Mouse (Mus musculus): ENCODE measurements around the gene Galnt9. TPM values are rescaled to one million over a fixed set of nuclear protein-coding genes. Genes with fewer than 3 reads are reported as not detected.

The Galnt9 gene
- polyA plus RNA-seq, 1 experiment from 2014 or later, result 19.4 TPM

GRCm38 (mm10) chr5:110544691-110545069 lies 525 bp downstream of the Galnt9 start:
- ATAC-seq (ENCODE audit: low FRiP score, low TSS enrichment), result peak; percentile 34; the same call in 1 of the 2 replicates
- peaks cover 9% of the 10 kb centered on the region; the same call in 1 of the 2 replicates for H3K4me1 ChIP-seq (ENCODE audit: control insufficient read depth, insufficient read depth, low read length)
- 2% methylated on average over 24 of the region's 24 CpGs for WGBS
- H3K9ac ChIP-seq (replicated peaks; ENCODE audit: low read length), result peak overlapping the region; percentile 68
- DNase-seq, result no peak
- H3K27ac ChIP-seq (replicated peaks; ENCODE audit: low read depth, low read length), result peak overlapping the region; percentile 67; the same call in 1 of the 2 replicates
- peak overlapping the region; percentile 52 for H3K4me3 ChIP-seq (replicated peaks; ENCODE audit: low read depth, low read length)
- peaks cover 28% of the 10 kb centered on the region for H3K27me3 ChIP-seq (ENCODE audit: control insufficient read depth, insufficient read depth, low read length)
- H3K9me3 ChIP-seq (ENCODE audit: control insufficient read depth, low read length), result no peaks in the 10 kb centered on the region
- no peaks in the 10 kb centered on the region for H3K36me3 ChIP-seq (ENCODE audit: control insufficient read depth, insufficient read depth, low read length)
- peak overlapping the region; percentile 63 for H3K4me2 ChIP-seq (ENCODE audit: low read length)

GRCm38 (mm10) chr5:110545311-110545710 lies 1.2 kb downstream of the Galnt9 start:
- Histone ChIP-seq H3K9ac (replicated peaks; ENCODE audit: low read length) (peak overlapping the region; percentile 68), H3K4me1 (ENCODE audit: control insufficient read depth, insufficient read depth, low read length) (peaks cover 9% of the 10 kb centered on the region; the same call in 1 of the 2 replicates), H3K27ac (replicated peaks; ENCODE audit: low read depth, low read length) (no peak overlapping the region), H3K4me3 (replicated peaks; ENCODE audit: low read depth, low read length) (peak overlapping the region; percentile 52), H3K9me3 (ENCODE audit: control insufficient read depth, low read length) (no peaks in the 10 kb centered on the region), H3K36me3 (ENCODE audit: control insufficient read depth, insufficient read depth, low read length) (no peaks in the 10 kb centered on the region), H3K4me2 (ENCODE audit: low read length) (peak overlapping the region; percentile 63), H3K27me3 (ENCODE audit: control insufficient read depth, insufficient read depth, low read length) (peaks cover 28% of the 10 kb centered on the region)
- WGBS, result 82% methylated on average over 7 of the region's 7 CpGs
- no peak for ATAC-seq (ENCODE audit: low FRiP score, low TSS enrichment)
- DNase-seq, result no peak

GRCm38 (mm10) chr5:110546136-110546535 lies 2.0 kb downstream of the Galnt9 start:
- peak overlapping the region; percentile 52; the same call in 1 of the 2 replicates for H3K4me3 ChIP-seq (replicated peaks; ENCODE audit: low read depth, low read length)
- no peaks in the 10 kb centered on the region for H3K36me3 ChIP-seq (ENCODE audit: control insufficient read depth, insufficient read depth, low read length)
- no peak for DNase-seq
- ATAC-seq (ENCODE audit: low FRiP score, low TSS enrichment), result no peak
- WGBS, result 86% methylated on average over 11 of the region's 11 CpGs
- no peak overlapping the region; the same call in 1 of the 2 replicates for H3K9ac ChIP-seq (replicated peaks; ENCODE audit: low read length)
- peak overlapping the region; percentile 63 for H3K4me2 ChIP-seq (ENCODE audit: low read length)
- no peaks in the 10 kb centered on the region for H3K9me3 ChIP-seq (ENCODE audit: control insufficient read depth, low read length)
- H3K27me3 ChIP-seq (ENCODE audit: control insufficient read depth, insufficient read depth, low read length), result peaks cover 28% of the 10 kb centered on the region
- H3K4me1 ChIP-seq (ENCODE audit: control insufficient read depth, insufficient read depth, low read length), result peaks cover 9% of the 10 kb centered on the region; the same call in 1 of the 2 replicates
- H3K27ac ChIP-seq (replicated peaks; ENCODE audit: low read depth, low read length), result no peak overlapping the region

GRCm38 (mm10) chr5:110546726-110547406 lies 2.7 kb downstream of the Galnt9 start:
- ATAC-seq (ENCODE audit: low FRiP score, low TSS enrichment) (no peak), DNase-seq (no peak)
- no peaks in the 10 kb centered on the region for H3K36me3 ChIP-seq (ENCODE audit: control insufficient read depth, insufficient read depth, low read length)
- H3K4me3 ChIP-seq (replicated peaks; ENCODE audit: low read depth, low read length), result no peak overlapping the region
- H3K9me3 ChIP-seq (ENCODE audit: control insufficient read depth, low read length), result no peaks in the 10 kb centered on the region
- no peak overlapping the region for H3K27ac ChIP-seq (replicated peaks; ENCODE audit: low read depth, low read length)
- H3K27me3 ChIP-seq (ENCODE audit: control insufficient read depth, insufficient read depth, low read length), result peaks cover 28% of the 10 kb centered on the region
- peaks cover 9% of the 10 kb centered on the region; the same call in 1 of the 2 replicates for H3K4me1 ChIP-seq (ENCODE audit: control insufficient read depth, insufficient read depth, low read length)
- no peak overlapping the region for H3K9ac ChIP-seq (replicated peaks; ENCODE audit: low read length)
- WGBS, result 77% methylated on average over 5 of the region's 5 CpGs
- peak overlapping the region; percentile 63; the same call in 1 of the 2 replicates for H3K4me2 ChIP-seq (ENCODE audit: low read length)

- Histone ChIP-seq H3K27ac (replicated peaks; ENCODE audit: low read depth, low read length) (no peak overlapping the region), H3K9ac (replicated peaks; ENCODE audit: low read length) (no peak overlapping the region), H3K4me1 (ENCODE audit: control insufficient read depth, insufficient read depth, low read length) (peaks cover 9% of the 10 kb centered on the region; the same call in 1 of the 2 replicates), H3K4me2 (ENCODE audit: low read length) (no peak overlapping the region), H3K36me3 (ENCODE audit: control insufficient read depth, insufficient read depth, low read length) (no peaks in the 10 kb centered on the region), H3K9me3 (ENCODE audit: control insufficient read depth, low read length) (no peaks in the 10 kb centered on the region), H3K27me3 (ENCODE audit: control insufficient read depth, insufficient read depth, low read length) (peaks cover 24% of the 10 kb centered on the region), H3K4me3 (replicated peaks; ENCODE audit: low read depth, low read length) (no peak overlapping the region)
- WGBS, result 21% methylated on average over 7 of the region's 7 CpGs
- ATAC-seq (ENCODE audit: low FRiP score, low TSS enrichment), result no peak
- no peak for DNase-seq
Observed at GRCm38 (mm10) chr5:110548446-110548845, 4.3 kb downstream of the Galnt9 start.

GRCm38 (mm10) chr5:110550189-110550588 lies 6.0 kb downstream of the Galnt9 start:
- no peaks in the 10 kb centered on the region for H3K36me3 ChIP-seq (ENCODE audit: control insufficient read depth, insufficient read depth, low read length)
- H3K9ac ChIP-seq (replicated peaks; ENCODE audit: low read length), result no peak overlapping the region
- H3K4me1 ChIP-seq (ENCODE audit: control insufficient read depth, insufficient read depth, low read length), result peaks cover 7% of the 10 kb centered on the region; the same call in 1 of the 2 replicates
- H3K27me3 ChIP-seq (ENCODE audit: control insufficient read depth, insufficient read depth, low read length), result peaks cover 10% of the 10 kb centered on the region; the same call in 1 of the 2 replicates
- ATAC-seq (ENCODE audit: low FRiP score, low TSS enrichment), result no peak
- DNase-seq, result no peak
- H3K4me2 ChIP-seq (ENCODE audit: low read length), result no peak overlapping the region
- no peak overlapping the region for H3K4me3 ChIP-seq (replicated peaks; ENCODE audit: low read depth, low read length)
- WGBS, result 81% methylated on average over 2 of the region's 2 CpGs
- no peaks in the 10 kb centered on the region for H3K9me3 ChIP-seq (ENCODE audit: control insufficient read depth, low read length)
- no peak overlapping the region for H3K27ac ChIP-seq (replicated peaks; ENCODE audit: low read depth, low read length)

- Histone ChIP-seq H3K4me2 (ENCODE audit: low read length) (no peak overlapping the region), H3K36me3 (ENCODE audit: control insufficient read depth, insufficient read depth, low read length) (no peaks in the 10 kb centered on the region), H3K27me3 (ENCODE audit: control insufficient read depth, insufficient read depth, low read length) (peaks cover 3% of the 10 kb centered on the region; the same call in 1 of the 2 replicates), H3K9me3 (ENCODE audit: control insufficient read depth, low read length) (no peaks in the 10 kb centered on the region), H3K27ac (replicated peaks; ENCODE audit: low read depth, low read length) (no peak overlapping the region), H3K4me1 (ENCODE audit: control insufficient read depth, insufficient read depth, low read length) (peaks cover under 1% of the 10 kb centered on the region; the same call in 1 of the 2 replicates), H3K4me3 (replicated peaks; ENCODE audit: low read depth, low read length) (no peak overlapping the region), H3K9ac (replicated peaks; ENCODE audit: low read length) (no peak overlapping the region)
- no peak for DNase-seq
- no peak for ATAC-seq (ENCODE audit: low FRiP score, low TSS enrichment)
- WGBS, result 32% methylated on average over 4 of the region's 4 CpGs
Observed at GRCm38 (mm10) chr5:110550841-110551240, 6.7 kb downstream of the Galnt9 start.

GRCm38 (mm10) chr5:110552005-110552404 lies 7.8 kb downstream of the Galnt9 start:
- Histone ChIP-seq H3K4me1 (ENCODE audit: control insufficient read depth, insufficient read depth, low read length) (no peaks in the 10 kb centered on the region; the same call in 1 of the 2 replicates), H3K9ac (replicated peaks; ENCODE audit: low read length) (no peak overlapping the region), H3K9me3 (ENCODE audit: control insufficient read depth, low read length) (no peaks in the 10 kb centered on the region), H3K27ac (replicated peaks; ENCODE audit: low read depth, low read length) (no peak overlapping the region), H3K36me3 (ENCODE audit: control insufficient read depth, insufficient read depth, low read length) (no peaks in the 10 kb centered on the region), H3K4me2 (ENCODE audit: low read length) (no peak overlapping the region), H3K27me3 (ENCODE audit: control insufficient read depth, insufficient read depth, low read length) (no peaks in the 10 kb centered on the region), H3K4me3 (replicated peaks; ENCODE audit: low read depth, low read length) (no peak overlapping the region)
- ATAC-seq (ENCODE audit: low FRiP score, low TSS enrichment) (no peak), DNase-seq (no peak)
- WGBS, result 73% methylated on average over 3 of the region's 3 CpGs

GRCm38 (mm10) chr5:110553315-110553714 lies 9.2 kb downstream of the Galnt9 start:
- Histone ChIP-seq H3K9me3 (ENCODE audit: control insufficient read depth, low read length) (no peaks in the 10 kb centered on the region), H3K27me3 (ENCODE audit: control insufficient read depth, insufficient read depth, low read length) (no peaks in the 10 kb centered on the region), H3K27ac (replicated peaks; ENCODE audit: low read depth, low read length) (no peak overlapping the region), H3K4me3 (replicated peaks; ENCODE audit: low read depth, low read length) (no peak overlapping the region), H3K4me2 (ENCODE audit: low read length) (no peak overlapping the region), H3K4me1 (ENCODE audit: control insufficient read depth, insufficient read depth, low read length) (no peaks in the 10 kb centered on the region), H3K36me3 (ENCODE audit: control insufficient read depth, insufficient read depth, low read length) (no peaks in the 10 kb centered on the region), H3K9ac (replicated peaks; ENCODE audit: low read length) (no peak overlapping the region)
- 47% methylated on average over 4 of the region's 4 CpGs for WGBS
- peak; percentile 41 for DNase-seq
- no peak for ATAC-seq (ENCODE audit: low FRiP score, low TSS enrichment)

Data from midbrain, embryonic 14.5 days (tissue).